Mouse (Mus musculus): Measurements from ENCODE around the gene Lmx1b.

Gene Lmx1b

GRCm38 (mm10) chr2:33543429-33544202 is 96.7 kb downstream of the Lmx1b start:
- peak; percentile 18 for DNase-seq (ENCODE audit: low read depth, low spot score)

- DNase-seq (ENCODE audit: low read depth, low spot score): peak; percentile 32
These were observed 97.4 kb downstream of the Lmx1b start for GRCm38 (mm10) chr2:33542696-33543428.

GRCm38 (mm10) chr2:33525274-33526055 is 114.8 kb downstream of the Lmx1b start:
- no peak for DNase-seq (ENCODE audit: low read depth, low spot score)

GRCm38 (mm10) chr2:33515856-33516255 is 124.5 kb downstream of the Lmx1b start:
- no peak for DNase-seq (ENCODE audit: low read depth, low spot score)

GRCm38 (mm10) chr2:33515431-33515830 is 124.9 kb downstream of the Lmx1b start:
- no peak for DNase-seq (ENCODE audit: low read depth, low spot score)

Measured in retina, adult 2 months (tissue).